Mouse (Mus musculus) bone marrow, adult 2 months (tissue): ENCODE results near the gene Tnxb.

Source experiments
- CTCF ChIP-seq: fragments of 200-500 bp; IDR thresholded peaks from 2 replicates; pipeline ENCODE4 v1.5.1; 2011; ENCODE audit warnings: low read length, control low read depth; ENCODE audit not compliant: control insufficient read depth, insufficient read depth
- POLR2A ChIP-seq: fragments of 200-500 bp; IDR thresholded peaks from 2 replicates; pipeline ENCODE4 v1.6.1; 2011; ENCODE audit warnings: low read depth, mild to moderate bottlenecking, control low read depth, low read length, borderline replicate concordance; ENCODE audit not compliant: control insufficient read depth

- no peak for TF ChIP-seq CTCF
- no peak for TF ChIP-seq POLR2A
Observed at GRCm38 (mm10) chr17:34626062-34626772, 44.1 kb upstream of the Tnxb start.
